Mouse (Mus musculus) common myeloid progenitor, adult 5-6 weeks (primary cell): ENCODE results near the gene Wnt5b. TPM values are rescaled to one million over a fixed set of nuclear protein-coding genes. Genes with fewer than 3 reads are reported as not detected.
A peak's percentile ranks its signal among the peaks of the same experiment; 100 is the strongest.

Source experiments
- ATAC-seq: replicated peaks from 2 replicates; pipeline ENCODE4 v1.8.0; 2016; ENCODE audit warnings: low read depth, mild to moderate bottlenecking, moderate TSS enrichment, inconsistent platforms; ENCODE audit not compliant: poor library complexity, severe bottlenecking
- total RNA-seq: library from RNA; stranded (forward); fragments of 200-1000, 187-1606 nt; gene quantifications from 2 replicates; pipeline ENCODE4 v1.2.3, GENCODE M21; 2017

Gene Wnt5b
- total RNA-seq, 1 experiment from 2014 or later: not detected

GRCm38 (mm10) chr6:119429311-119429710 is 114.8 kb downstream of the Wnt5b start:
- ATAC-seq: no peak

GRCm38 (mm10) chr6:119428611-119429010 is 115.5 kb downstream of the Wnt5b start:
- 0 out of 2 replicates have a peak, but pooled peaks have one; percentile 35 for ATAC-seq

- no peak for ATAC-seq
These were observed 123.1 kb downstream of the Wnt5b start for GRCm38 (mm10) chr6:119421001-119421400.

- no peak for ATAC-seq
These were observed 123.8 kb downstream of the Wnt5b start for GRCm38 (mm10) chr6:119420357-119420756.

GRCm38 (mm10) chr6:119419412-119419811 is 124.7 kb downstream of the Wnt5b start:
- no peak for ATAC-seq

- no peak for ATAC-seq
These were observed 125.5 kb downstream of the Wnt5b start for GRCm38 (mm10) chr6:119418392-119419251.

- ATAC-seq: no peak
These were observed 126.3 kb downstream of the Wnt5b start for GRCm38 (mm10) chr6:119417821-119418220.

- ATAC-seq: peak; percentile 89
These were observed 126.8 kb downstream of the Wnt5b start, which contains the start of gene Adipor2 for GRCm38 (mm10) chr6:119417354-119417753. Gene Adipor2, minus strand, starts transcription at chr6:119417704.

- ATAC-seq: no peak
These were observed 127.5 kb downstream of the Wnt5b start for GRCm38 (mm10) chr6:119416643-119417042.

- peak; percentile 4; the same call in 1 of the 2 replicates for ATAC-seq
These were observed 129.7 kb downstream of the Wnt5b start for GRCm38 (mm10) chr6:119414262-119415043.

- no peak for ATAC-seq
These were observed 131.6 kb downstream of the Wnt5b start for GRCm38 (mm10) chr6:119412588-119412987.

- no peak for ATAC-seq
These were observed 132.6 kb downstream of the Wnt5b start for GRCm38 (mm10) chr6:119411511-119411910.

GRCm38 (mm10) chr6:119409766-119410165 is 134.4 kb downstream of the Wnt5b start:
- no peak for ATAC-seq

GRCm38 (mm10) chr6:119408582-119408981 is 135.6 kb downstream of the Wnt5b start:
- ATAC-seq: peak; percentile 94

GRCm38 (mm10) chr6:119407818-119408217 is 136.3 kb downstream of the Wnt5b start:
- peak; percentile 34 for ATAC-seq

- ATAC-seq: no peak
These were observed 137.6 kb downstream of the Wnt5b start for GRCm38 (mm10) chr6:119406528-119406927.

- ATAC-seq: no peak
These were observed 138.8 kb downstream of the Wnt5b start for GRCm38 (mm10) chr6:119405310-119405709.

- ATAC-seq: no peak
These were observed 139.3 kb downstream of the Wnt5b start for GRCm38 (mm10) chr6:119404854-119405253.

- peak; percentile 79 for ATAC-seq
These were observed 141.2 kb downstream of the Wnt5b start for GRCm38 (mm10) chr6:119402976-119403375.

- no peak for ATAC-seq
These were observed 142.4 kb downstream of the Wnt5b start for GRCm38 (mm10) chr6:119401545-119402304.
